Mouse (Mus musculus) MEL-GATA-1-ER (cell line): ENCODE data around the gene Rnd1.

Source experiments
- DNase-seq: peaks from one replicate; pipeline ENCODE4 v3.0.0-alpha.2; 2012; ENCODE audit warnings: low read depth; ENCODE audit errors: extremely low read depth

The Rnd1 gene

DNA sequence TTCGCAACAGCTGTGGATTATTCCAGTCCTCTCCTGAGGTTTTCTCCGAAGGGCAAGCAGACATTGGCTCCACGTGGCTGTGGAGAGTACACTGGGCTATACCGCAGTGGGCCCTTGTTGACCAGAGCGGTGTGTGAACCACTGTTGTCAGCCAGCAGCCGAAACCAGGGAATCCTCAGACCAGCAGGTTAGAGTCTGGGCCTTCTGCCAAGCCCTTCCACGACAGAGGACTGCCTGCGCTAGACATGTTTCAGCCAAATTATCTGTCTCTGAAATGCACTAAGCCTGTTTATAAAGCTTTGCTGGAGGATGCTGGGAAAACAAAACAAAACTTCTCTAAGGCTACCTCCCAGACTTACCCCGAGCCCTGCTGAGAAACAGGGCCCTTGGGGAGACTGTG, 62.7 kb downstream of the Rnd1 start:
- DNase-seq, result no peak
